In genomic region chr3:105705561-105705960, GRCm38 (mm10) we compare ENCODE assay signal across 8 mouse cellular contexts. TPM values are rescaled to one million over a fixed set of nuclear protein-coding genes. Genes with fewer than 3 reads are reported as not detected.
DNase-seq lines count a peak whose midpoint lies in the region; ATAC-seq and TF ChIP-seq lines count a peak whose summit lies in the region.

No protein-coding gene starts in this region.

- ATAC-seq in kidney, embryonic 15.5 days (replicated peaks; ENCODE audit: low FRiP score) = no peak
- no peak for ATAC-seq in hindbrain, embryonic 14.5 days (ENCODE audit: low FRiP score)
- no peak for ATAC-seq in midbrain, embryonic 15.5 days (replicated peaks)

- peak overlapping the region; percentile 56; the same call in 1 of the 2 replicates for H3K9ac ChIP-seq in kidney, embryonic 15.5 days
- peak overlapping the region; percentile 60 for H3K9ac ChIP-seq in hindbrain, embryonic 14.5 days
- H3K9ac ChIP-seq in midbrain, embryonic 15.5 days = peak overlapping the region; percentile 41

- no peaks in the 10 kb centered on the region for H3K36me3 ChIP-seq in kidney, embryonic 15.5 days
- H3K36me3 ChIP-seq in hindbrain, embryonic 14.5 days (replicated peaks; ENCODE audit: control insufficient read depth, insufficient read depth) = no peaks in the 10 kb centered on the region
- no peaks in the 10 kb centered on the region for H3K36me3 ChIP-seq in midbrain, embryonic 15.5 days (replicated peaks)

- H3K27me3 ChIP-seq in kidney, embryonic 15.5 days = peaks cover 41% of the 10 kb centered on the region
- H3K27me3 ChIP-seq in hindbrain, embryonic 14.5 days (ENCODE audit: control insufficient read depth, insufficient read depth, low read length) = peaks cover 11% of the 10 kb centered on the region
- peaks cover 14% of the 10 kb centered on the region for H3K27me3 ChIP-seq in midbrain, embryonic 15.5 days (replicated peaks)

- H3K4me2 ChIP-seq in kidney, embryonic 15.5 days = peak overlapping the region; percentile 96
- H3K4me2 ChIP-seq in hindbrain, embryonic 14.5 days (replicated peaks) = peak overlapping the region; percentile 98
- peak overlapping the region; percentile 97 for H3K4me2 ChIP-seq in midbrain, embryonic 15.5 days

- H3K4me3 ChIP-seq in kidney, embryonic 15.5 days (replicated peaks) = peak overlapping the region; percentile 51
- peak overlapping the region; percentile 94 for H3K4me3 ChIP-seq in cortical plate, adult 2 months (ENCODE audit: insufficient read depth, low read length)
- H3K4me3 ChIP-seq in hindbrain, embryonic 14.5 days (replicated peaks; ENCODE audit: low read length) = peak overlapping the region; percentile 47
- peak overlapping the region; percentile 49 for H3K4me3 ChIP-seq in midbrain, embryonic 15.5 days

- 25% methylated on average over 3 of the region's 3 CpGs for WGBS in kidney, embryonic 15.5 days
- WGBS in hindbrain, embryonic 14.5 days = 14% methylated on average over 3 of the region's 3 CpGs
- WGBS in midbrain, embryonic 15.5 days = 34% methylated on average over 3 of the region's 3 CpGs

- no peak overlapping the region for H3K27ac ChIP-seq in kidney, embryonic 15.5 days
- H3K27ac ChIP-seq in cortical plate, adult 2 months (ENCODE audit: insufficient read depth, low read length) = peak overlapping the region; percentile 99
- H3K27ac ChIP-seq in hindbrain, embryonic 14.5 days = no peak overlapping the region
- H3K27ac ChIP-seq in midbrain, embryonic 15.5 days = 0 out of 2 replicates have a peak overlapping the region, but pooled peaks have one; percentile 35

- no peak for TF ChIP-seq CTCF in cortical plate, adult 2 months (IDR thresholded peaks at IDR 0.05; ENCODE audit: extremely low read depth, insufficient read depth, low read length)

- H3K9me3 ChIP-seq in kidney, embryonic 15.5 days (replicated peaks) = no peaks in the 10 kb centered on the region
- H3K9me3 ChIP-seq in hindbrain, embryonic 14.5 days (ENCODE audit: control insufficient read depth, low read length) = no peaks in the 10 kb centered on the region
- H3K9me3 ChIP-seq in midbrain, embryonic 15.5 days = no peaks in the 10 kb centered on the region

- no peak for DNase-seq in kidney, postnatal 25 days
- no peak for DNase-seq in hindbrain, embryonic 14.5 days (ENCODE audit: low spot score)
- DNase-seq in right cerebral cortex, postnatal 25 days = no peak
- DNase-seq in adrenal gland, adult 2 months = no peak
- DNase-seq in urinary bladder, postnatal 25 days (ENCODE audit: low spot score) = no peak

- TF ChIP-seq POLR2A in cortical plate, adult 2 months (IDR thresholded peaks at IDR 0.05; ENCODE audit: extremely low read depth, insufficient read depth, low read length) = peak; percentile 33

- peaks cover 50% of the 10 kb centered on the region for H3K4me1 ChIP-seq in kidney, embryonic 15.5 days
- H3K4me1 ChIP-seq in cortical plate, adult 2 months (ENCODE audit: control insufficient read depth, insufficient read depth, low read length) = peaks cover 9% of the 10 kb centered on the region
- H3K4me1 ChIP-seq in hindbrain, embryonic 14.5 days (replicated peaks; ENCODE audit: control insufficient read depth, insufficient read depth, low read length) = 0 out of 2 replicates have a peak, but pooled peaks cover 10% of the 10 kb centered on the region
- H3K4me1 ChIP-seq in midbrain, embryonic 15.5 days = peaks cover 21% of the 10 kb centered on the region

RNA-seq across cellular contexts. Expression of gene Inka2, which starts 1.2 kb away (rescaled TPM):
- polyA plus RNA-seq in kidney, embryonic 15.5 days (2015; fragmentation: Nextera tagmentation; extraction: Ambion mirVana) = 1.4 and 1.7 TPM in 2 replicates
- polyA plus RNA-seq in cortical plate, adult 2 months (2012; rRNA removed) = 71.9 and 75.2 TPM in 2 replicates
- 4.6 and 5.5 TPM in 2 replicates for polyA plus RNA-seq in hindbrain, embryonic 14.5 days (2014; fragmentation: Nextera tagmentation; extraction: Ambion mirVana)
- 4.8 and 6.0 TPM in 2 replicates for polyA plus RNA-seq in midbrain, embryonic 15.5 days (2015; fragmentation: Nextera tagmentation; extraction: Ambion mirVana)
- 1 to 10 TPM; 1.3 to 3.6 TPM for total RNA-seq in adrenal gland, adult 2 months (2021)
- 0.54 and 0.91 TPM in 2 replicates for polyA plus RNA-seq in adrenal gland, adult 2 months (2012; rRNA removed)

RNA-seq across cellular contexts. Expression of gene Ddx20, which starts 18.2 kb away (rescaled TPM):
- polyA plus RNA-seq in kidney, embryonic 15.5 days (2015; fragmentation: Nextera tagmentation; extraction: Ambion mirVana) = 38.0 and 38.7 TPM in 2 replicates
- 9.1 and 9.4 TPM in 2 replicates for polyA plus RNA-seq in cortical plate, adult 2 months (2012; rRNA removed)
- polyA plus RNA-seq in hindbrain, embryonic 14.5 days (2014; fragmentation: Nextera tagmentation; extraction: Ambion mirVana) = 21.6 and 23.1 TPM in 2 replicates
- polyA plus RNA-seq in midbrain, embryonic 15.5 days (2015; fragmentation: Nextera tagmentation; extraction: Ambion mirVana) = 25.9 and 26.3 TPM in 2 replicates
- total RNA-seq in adrenal gland, adult 2 months (2021) = 10 to 100 TPM; 16.9 to 17.0 TPM
- polyA plus RNA-seq in adrenal gland, adult 2 months (2012; rRNA removed) = 25.4 and 26.4 TPM in 2 replicates

Comparison
In these comparisons a context has a peak if more than half of its experiments do, and no peak if none do; other contexts are left out.
1. H3K27ac ChIP-seq: peak in cortical plate, adult 2 months (single experiment) and midbrain, embryonic 15.5 days (single experiment); none in kidney, embryonic 15.5 days (single experiment) and hindbrain, embryonic 14.5 days (single experiment).
2. RNA of gene Inka2, which starts 1.2 kb away (polyA plus RNA-seq): 71.9 to 75.2 TPM in cortical plate, adult 2 months; 4.8 to 6.0 TPM in midbrain, embryonic 15.5 days, 4.6 to 5.5 TPM in hindbrain, embryonic 14.5 days, 1.4 to 1.7 TPM in kidney, embryonic 15.5 days and 0.54 to 0.91 TPM in adrenal gland, adult 2 months; every median in the first group is over 10 times any median in the second.
3. Peak in every context shown above with its lines, with median percentiles within 50 percentile points of each other: H3K4me2 ChIP-seq, H3K4me3 ChIP-seq and H3K9ac ChIP-seq.